Mouse (Mus musculus): ENCODE results near the gene Myzap. TPM values are rescaled to one million over a fixed set of nuclear protein-coding genes. Genes with fewer than 3 reads are reported as not detected.
A peak's percentile ranks its signal among the peaks of the same experiment; 100 is the strongest.

Myzap gene
- polyA plus RNA-seq, 1 experiment from 2014 or later = 6.7 TPM

DNA sequence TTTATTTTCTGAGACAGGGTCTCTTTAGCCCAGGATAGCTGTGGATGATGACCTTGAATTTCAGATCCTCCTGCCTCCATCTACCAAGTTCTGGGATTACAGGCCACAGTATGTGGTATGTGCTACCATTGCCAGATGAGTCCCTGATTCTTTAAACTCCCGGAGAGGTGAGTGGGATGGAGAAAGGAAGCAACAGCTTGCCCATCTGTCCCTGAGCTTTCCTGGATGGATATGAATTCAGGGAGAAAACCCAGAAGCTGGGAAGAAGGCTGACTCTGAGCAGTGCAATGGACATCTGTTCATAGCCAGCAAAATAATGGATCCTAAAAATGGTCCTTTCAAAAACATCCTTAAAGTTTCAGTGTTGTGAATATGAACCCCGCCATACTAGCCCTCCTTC lies 57.1 kb downstream of the Myzap start:
- Histone ChIP-seq H3K4me1 (replicated peaks) (no peaks in the 10 kb centered on the region), H3K36me3 (no peaks in the 10 kb centered on the region), H3K4me3 (no peak overlapping the region), H3K9ac (no peak overlapping the region), H3K9me3 (no peaks in the 10 kb centered on the region), H3K27me3 (no peaks in the 10 kb centered on the region; the same call in 1 of the 2 replicates), H3K27ac (replicated peaks) (peak overlapping the region; percentile 67; the same call in 1 of the 2 replicates), H3K4me2 (no peak overlapping the region)
- no peak for ATAC-seq (ENCODE audit: low read depth)
- 83% methylated on average over 2 of the region's 2 CpGs for WGBS

DNA sequence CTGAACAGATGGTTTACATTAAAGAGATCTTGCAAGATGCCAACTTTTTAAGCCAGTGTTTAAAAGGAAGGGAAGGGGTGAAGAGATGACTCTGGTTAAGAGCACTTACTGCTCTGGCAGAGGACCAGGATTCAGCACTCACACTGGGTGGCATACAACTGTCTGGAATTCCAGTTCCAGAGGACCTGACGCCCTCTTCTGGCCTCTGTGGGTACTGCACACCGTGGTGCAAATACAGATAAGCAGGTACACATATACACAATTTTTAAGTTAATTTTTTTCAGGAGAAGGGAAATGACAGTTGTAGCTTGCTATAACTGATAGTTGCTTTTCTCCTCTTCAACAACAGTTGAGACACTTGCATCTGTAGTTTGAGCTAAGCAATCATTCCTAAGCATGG lies 62.2 kb downstream of the Myzap start:
- Histone ChIP-seq H3K9ac (no peak overlapping the region), H3K4me1 (replicated peaks) (peaks cover 10% of the 10 kb centered on the region; the same call in 1 of the 2 replicates), H3K27ac (replicated peaks) (no peak overlapping the region), H3K27me3 (no peaks in the 10 kb centered on the region), H3K36me3 (no peaks in the 10 kb centered on the region), H3K4me2 (no peak overlapping the region), H3K4me3 (no peak overlapping the region), H3K9me3 (no peaks in the 10 kb centered on the region)
- no peak for ATAC-seq (ENCODE audit: low read depth)
- 76% methylated on average over 2 of the region's 2 CpGs for WGBS

- H3K9me3 ChIP-seq = no peaks in the 10 kb centered on the region
- H3K4me3 ChIP-seq = no peak overlapping the region
- 0 out of 2 replicates have a peak, but pooled peaks cover 3% of the 10 kb centered on the region for H3K27me3 ChIP-seq
- no peak overlapping the region for H3K9ac ChIP-seq
- H3K27ac ChIP-seq (replicated peaks) = no peak overlapping the region
- 21% methylated on average over 9 of the region's 9 CpGs for WGBS
- ATAC-seq (ENCODE audit: low read depth) = peak; percentile 72
- no peak overlapping the region for H3K4me2 ChIP-seq
- H3K36me3 ChIP-seq = no peaks in the 10 kb centered on the region
- H3K4me1 ChIP-seq (replicated peaks) = peaks cover 14% of the 10 kb centered on the region; the same call in 1 of the 2 replicates
These were observed 64.7 kb downstream of the Myzap start for GRCm38 (mm10) chr9:71527438-71527837.

- Histone ChIP-seq H3K4me1 (replicated peaks) (peaks cover 14% of the 10 kb centered on the region; the same call in 1 of the 2 replicates), H3K36me3 (no peaks in the 10 kb centered on the region), H3K4me3 (no peak overlapping the region), H3K27me3 (0 out of 2 replicates have a peak, but pooled peaks cover 5% of the 10 kb centered on the region), H3K9ac (no peak overlapping the region), H3K9me3 (no peaks in the 10 kb centered on the region), H3K27ac (replicated peaks) (no peak overlapping the region), H3K4me2 (no peak overlapping the region)
- ATAC-seq (ENCODE audit: low read depth) = no peak
- 93% methylated on average over 4 of the region's 4 CpGs for WGBS
These were observed 68.3 kb downstream of the Myzap start for GRCm38 (mm10) chr9:71523901-71524300.

GRCm38 (mm10) chr9:71519836-71520235 lies 72.3 kb downstream of the Myzap start:
- no peak for ATAC-seq (ENCODE audit: low read depth)
- 0 out of 2 replicates have a peak, but pooled peaks cover 4% of the 10 kb centered on the region for H3K4me1 ChIP-seq (replicated peaks)
- no peaks in the 10 kb centered on the region for H3K36me3 ChIP-seq
- 72% methylated on average over 3 of the region's 3 CpGs for WGBS
- H3K9ac ChIP-seq = no peak overlapping the region
- no peak overlapping the region for H3K4me2 ChIP-seq
- no peak overlapping the region for H3K27ac ChIP-seq (replicated peaks)
- no peak overlapping the region for H3K4me3 ChIP-seq
- H3K9me3 ChIP-seq = no peaks in the 10 kb centered on the region
- H3K27me3 ChIP-seq = 0 out of 2 replicates have a peak, but pooled peaks cover 5% of the 10 kb centered on the region

DNA sequence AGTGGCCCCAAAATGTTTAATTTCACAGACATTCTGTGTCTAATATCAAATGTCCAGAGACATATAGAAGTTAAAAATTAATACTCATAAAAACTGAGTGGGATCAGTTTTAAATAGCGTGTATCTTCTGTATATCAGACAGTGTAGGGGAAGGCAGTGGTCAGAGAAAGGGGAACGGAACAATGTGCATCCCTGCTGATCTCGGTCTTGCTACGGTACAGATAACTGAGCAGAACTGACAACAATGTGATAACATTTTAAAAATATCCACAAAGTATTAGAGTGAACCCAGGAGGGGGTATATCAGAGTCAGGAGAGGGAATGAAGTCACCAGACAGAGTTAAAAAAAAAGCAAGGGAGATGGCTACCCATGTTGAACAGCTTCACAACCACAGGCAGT lies 74.7 kb downstream of the Myzap start:
- no peak overlapping the region for H3K4me3 ChIP-seq
- H3K27ac ChIP-seq (replicated peaks) = no peak overlapping the region
- 90% methylated on average over 4 of the region's 4 CpGs for WGBS
- H3K4me1 ChIP-seq (replicated peaks) = no peaks in the 10 kb centered on the region
- no peak for ATAC-seq (ENCODE audit: low read depth)
- H3K27me3 ChIP-seq = 0 out of 2 replicates have a peak, but pooled peaks cover 3% of the 10 kb centered on the region
- no peak overlapping the region for H3K9ac ChIP-seq
- H3K36me3 ChIP-seq = no peaks in the 10 kb centered on the region
- H3K4me2 ChIP-seq = no peak overlapping the region
- H3K9me3 ChIP-seq = no peaks in the 10 kb centered on the region

DNA sequence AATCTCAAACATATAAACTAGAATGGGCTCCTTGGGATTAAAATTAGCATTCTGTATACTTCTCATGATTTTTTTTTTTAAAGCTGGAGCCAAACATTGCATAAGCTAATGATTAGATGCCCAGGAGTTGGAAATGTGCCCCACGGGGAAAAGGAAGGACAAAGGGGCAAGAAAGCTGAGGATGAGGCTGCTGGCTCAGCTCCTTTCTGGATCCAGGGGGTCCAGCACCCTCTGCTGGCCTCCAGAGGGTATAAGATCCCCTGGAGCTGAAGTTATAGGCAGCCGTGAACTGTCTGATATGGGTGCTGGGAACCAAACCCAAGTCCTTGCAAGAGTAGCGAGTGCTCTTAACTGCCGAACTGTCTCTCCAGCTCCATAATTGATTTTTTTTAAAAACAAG lies 76.3 kb downstream of the Myzap start:
- H3K9me3 ChIP-seq = no peaks in the 10 kb centered on the region
- H3K27ac ChIP-seq (replicated peaks) = no peak overlapping the region
- no peak overlapping the region for H3K9ac ChIP-seq
- WGBS = 89% methylated on average over 4 of the region's 4 CpGs
- no peak overlapping the region for H3K4me3 ChIP-seq
- ATAC-seq (ENCODE audit: low read depth) = no peak
- no peaks in the 10 kb centered on the region for H3K27me3 ChIP-seq
- no peaks in the 10 kb centered on the region for H3K4me1 ChIP-seq (replicated peaks)
- H3K4me2 ChIP-seq = no peak overlapping the region
- no peaks in the 10 kb centered on the region for H3K36me3 ChIP-seq

GRCm38 (mm10) chr9:71513566-71513965 lies 78.6 kb downstream of the Myzap start:
- WGBS = 69% methylated on average over 4 of the region's 4 CpGs
- no peak for ATAC-seq (ENCODE audit: low read depth)
- no peaks in the 10 kb centered on the region for H3K4me1 ChIP-seq (replicated peaks)
- no peak overlapping the region for H3K4me3 ChIP-seq
- no peak overlapping the region for H3K4me2 ChIP-seq
- H3K27me3 ChIP-seq = no peaks in the 10 kb centered on the region
- H3K9ac ChIP-seq = no peak overlapping the region
- no peak overlapping the region for H3K27ac ChIP-seq (replicated peaks)
- H3K36me3 ChIP-seq = no peaks in the 10 kb centered on the region
- H3K9me3 ChIP-seq = no peaks in the 10 kb centered on the region

DNA sequence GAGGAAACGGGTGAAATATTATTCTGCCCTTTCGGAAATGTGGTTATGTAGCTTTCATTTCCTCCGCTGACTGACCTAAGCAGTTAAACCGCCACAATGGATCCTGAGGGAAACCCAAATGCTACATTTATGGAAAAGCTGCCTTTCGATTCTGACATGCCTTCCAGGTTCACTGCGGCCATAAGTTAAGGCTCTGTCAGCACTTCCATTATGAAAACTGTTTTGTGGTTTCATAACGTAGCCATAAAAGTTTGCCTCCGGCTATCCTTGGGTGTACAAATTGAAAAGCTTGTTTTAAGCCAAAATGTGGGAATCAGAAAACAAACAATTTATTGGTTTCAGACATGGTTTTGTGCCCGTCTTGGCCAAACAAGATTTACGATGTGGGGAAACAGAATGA lies 79.3 kb downstream of the Myzap start:
- ATAC-seq (ENCODE audit: low read depth) = no peak
- no peaks in the 10 kb centered on the region for H3K4me1 ChIP-seq (replicated peaks)
- WGBS = 57% methylated on average over 10 of the region's 10 CpGs
- no peak overlapping the region for H3K4me3 ChIP-seq
- H3K9ac ChIP-seq = no peak overlapping the region
- no peaks in the 10 kb centered on the region for H3K36me3 ChIP-seq
- no peak overlapping the region for H3K4me2 ChIP-seq
- H3K27ac ChIP-seq (replicated peaks) = no peak overlapping the region
- no peaks in the 10 kb centered on the region for H3K27me3 ChIP-seq
- H3K9me3 ChIP-seq = no peaks in the 10 kb centered on the region

DNA sequence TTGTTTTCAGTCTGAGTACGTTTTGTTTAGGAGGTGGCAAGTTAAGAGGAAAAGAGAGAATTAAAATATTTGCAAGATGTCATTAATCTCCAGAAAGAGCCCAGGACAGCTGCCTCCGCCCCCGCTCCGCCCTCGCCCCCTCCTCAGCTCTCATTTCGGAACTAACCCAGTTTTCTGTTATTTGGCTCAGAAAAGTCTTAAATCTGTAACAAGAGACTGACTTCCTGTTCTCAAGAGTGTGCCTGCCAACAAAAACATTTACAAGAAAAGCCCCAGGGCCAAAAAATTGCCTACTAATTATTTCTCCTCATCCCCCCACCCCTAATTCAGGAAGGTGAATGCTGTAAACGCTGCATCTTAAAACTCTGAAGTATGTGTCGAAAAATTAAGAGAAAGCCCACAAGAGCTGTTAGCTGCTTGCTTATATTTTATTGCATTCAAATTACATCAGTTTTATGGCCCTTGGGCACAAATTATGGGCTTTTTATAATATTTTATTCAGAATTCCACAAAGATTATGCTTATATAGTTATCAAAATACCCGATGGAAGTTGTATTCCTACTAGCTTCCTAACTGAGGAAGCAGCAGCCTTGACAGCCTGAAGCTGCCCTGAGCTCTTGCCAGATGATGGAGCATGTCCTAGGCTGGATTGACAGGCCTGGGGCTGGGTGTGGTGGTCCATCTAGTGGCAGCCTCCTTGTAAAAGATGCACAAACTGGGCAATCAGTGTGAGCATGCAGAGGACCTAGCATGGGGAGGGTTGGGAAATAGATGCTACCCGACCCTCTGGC lies 93.6 kb downstream of the Myzap start:
- Histone ChIP-seq H3K27ac (replicated peaks) (no peak overlapping the region), H3K36me3 (no peaks in the 10 kb centered on the region), H3K4me2 (no peak overlapping the region), H3K4me3 (no peak overlapping the region), H3K4me1 (replicated peaks) (no peaks in the 10 kb centered on the region), H3K9me3 (no peaks in the 10 kb centered on the region), H3K9ac (no peak overlapping the region), H3K27me3 (no peaks in the 10 kb centered on the region; the same call in 1 of the 2 replicates)
- WGBS = 53% methylated on average over 10 of the region's 10 CpGs
- ATAC-seq (ENCODE audit: low read depth) = no peak

DNA sequence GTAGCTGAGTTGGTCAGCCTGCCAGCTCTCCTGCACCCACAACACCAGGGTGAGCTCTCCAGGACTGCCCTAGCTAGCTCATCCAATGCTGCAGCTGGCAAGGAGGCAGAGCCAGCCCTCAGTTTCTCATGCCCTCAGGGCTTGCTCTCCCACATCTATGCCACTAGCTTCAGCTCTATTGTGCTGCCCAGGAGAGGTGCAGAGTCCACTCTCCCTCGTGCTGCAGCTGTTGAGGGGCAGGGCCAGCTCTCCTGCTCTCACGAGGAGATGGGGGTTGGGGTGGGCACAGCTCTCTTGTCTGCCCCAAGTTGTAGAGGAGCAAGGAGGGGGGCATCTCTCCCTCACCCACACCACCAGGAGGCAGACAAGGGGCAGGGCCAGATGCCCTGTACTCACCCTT lies 95.5 kb downstream of the Myzap start:
- Histone ChIP-seq H3K27me3 (no peaks in the 10 kb centered on the region; the same call in 1 of the 2 replicates), H3K4me2 (no peak overlapping the region), H3K36me3 (no peaks in the 10 kb centered on the region), H3K4me3 (no peak overlapping the region), H3K9ac (no peak overlapping the region), H3K27ac (replicated peaks) (no peak overlapping the region), H3K4me1 (replicated peaks) (peaks cover 6% of the 10 kb centered on the region; the same call in 1 of the 2 replicates), H3K9me3 (no peaks in the 10 kb centered on the region)
- no peak for ATAC-seq (ENCODE audit: low read depth)
- whole genome bisulfite sequencing = 18% methylated on average over 2 of the region's 2 CpGs

DNA sequence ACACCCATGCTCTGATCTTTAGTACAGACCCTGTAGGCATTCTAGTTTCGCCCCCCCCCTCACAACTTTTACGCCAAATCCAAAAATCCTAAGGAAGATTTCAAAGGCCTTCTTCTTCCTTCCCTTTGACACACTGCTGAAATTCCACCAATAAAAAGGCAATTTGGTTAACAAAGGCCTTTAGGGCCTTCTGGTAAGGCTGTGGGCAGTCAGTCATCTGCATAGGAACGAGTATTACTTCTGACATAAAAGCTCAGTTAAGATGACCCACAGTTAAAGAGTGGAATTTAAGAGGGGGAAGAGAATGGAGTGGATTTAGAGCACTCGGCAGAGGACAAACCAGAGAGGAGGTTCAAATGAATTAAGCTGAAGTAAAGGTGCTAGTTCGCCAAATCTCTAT lies 98.4 kb downstream of the Myzap start:
- no peaks in the 10 kb centered on the region; the same call in 1 of the 2 replicates for H3K27me3 ChIP-seq
- H3K4me2 ChIP-seq = no peak overlapping the region
- no peak overlapping the region for H3K4me3 ChIP-seq
- H3K36me3 ChIP-seq = no peaks in the 10 kb centered on the region
- 21% methylated on average over 5 of the region's 5 CpGs for WGBS
- H3K9me3 ChIP-seq = no peaks in the 10 kb centered on the region
- no peak overlapping the region for H3K9ac ChIP-seq
- no peak for ATAC-seq (ENCODE audit: low read depth)
- no peak overlapping the region for H3K27ac ChIP-seq (replicated peaks)
- H3K4me1 ChIP-seq (replicated peaks) = peaks cover 6% of the 10 kb centered on the region; the same call in 1 of the 2 replicates

Measured in neural tube, embryonic 13.5 days (tissue).